16 mouse cellular contexts compared by ENCODE assay signal in genomic region chr15:83996864-83997263, GRCm38 (mm10).
A peak's percentile ranks its signal among the peaks of the same experiment; 100 is the strongest.
DNase-seq lines count a peak whose midpoint lies in the region; ATAC-seq and TF ChIP-seq lines count a peak whose summit lies in the region.
"Had no signal": no experiment of that assay in that cellular context is flagged by ENCODE, and none has a peak within 500 bp of the region (broad histone marks: within the 10 kb centered on the region; RNA-seq: fewer than 3 reads in every experiment).

No protein-coding gene starts in this region.

- peaks cover 31% of the 10 kb centered on the region for H3K4me1 ChIP-seq in hindbrain, embryonic 13.5 days (replicated peaks)
- H3K4me1 ChIP-seq in hindbrain, embryonic 10.5 days (replicated peaks) = peaks cover 29% of the 10 kb centered on the region
- peaks cover 40% of the 10 kb centered on the region for H3K4me1 ChIP-seq in neural tube, embryonic 13.5 days (replicated peaks)
- 0 out of 2 replicates have a peak, but pooled peaks cover 5% of the 10 kb centered on the region for H3K4me1 ChIP-seq in hindbrain, postnatal 0 days (ENCODE audit: insufficient read depth, low read length)
- H3K4me1 ChIP-seq in thymus, adult 2 months (replicated peaks; ENCODE audit: control insufficient read depth, insufficient read depth, low read length) = no peaks in the 10 kb centered on the region
- H3K4me1 ChIP-seq: liver, embryonic 15.5 days had no signal

- no peaks in the 10 kb centered on the region for H3K36me3 ChIP-seq in hindbrain, embryonic 13.5 days
- H3K36me3 ChIP-seq in hindbrain, embryonic 10.5 days = no peaks in the 10 kb centered on the region
- H3K36me3 ChIP-seq in neural tube, embryonic 13.5 days = no peaks in the 10 kb centered on the region
- H3K36me3 ChIP-seq in hindbrain, postnatal 0 days (ENCODE audit: insufficient read depth, low read length) = no peaks in the 10 kb centered on the region
- no peaks in the 10 kb centered on the region for H3K36me3 ChIP-seq in thymus, adult 2 months (ENCODE audit: control insufficient read depth, insufficient read depth, low read length)
- H3K36me3 ChIP-seq: G1E; intestine, embryonic 15.5 days; limb, embryonic 12.5 days; liver, embryonic 15.5 days had no signal

- H3K9ac ChIP-seq in hindbrain, embryonic 13.5 days = 0 out of 2 replicates have a peak overlapping the region, but pooled peaks have one; percentile 20
- peak overlapping the region; percentile 31; the same call in 1 of the 2 replicates for H3K9ac ChIP-seq in neural tube, embryonic 13.5 days
- no peak overlapping the region for H3K9ac ChIP-seq in hindbrain, postnatal 0 days (replicated peaks; ENCODE audit: low read length)
- H3K9ac ChIP-seq: intestine, embryonic 15.5 days; limb, embryonic 12.5 days; liver, embryonic 15.5 days had no signal

- no peak overlapping the region for H3K4me3 ChIP-seq in hindbrain, embryonic 13.5 days
- H3K4me3 ChIP-seq in hindbrain, embryonic 10.5 days = no peak overlapping the region
- no peak overlapping the region for H3K4me3 ChIP-seq in neural tube, embryonic 13.5 days
- H3K4me3 ChIP-seq in hindbrain, postnatal 0 days (ENCODE audit: low read length) = no peak overlapping the region
- no peak overlapping the region for H3K4me3 ChIP-seq in thymus, adult 2 months (ENCODE audit: control insufficient read depth, insufficient read depth, low read length)
- H3K4me3 ChIP-seq: erythroblast, embryonic 14.5 days; heart, adult 2 months; intestine, embryonic 15.5 days; limb, embryonic 12.5 days; liver, embryonic 15.5 days had no signal

- DNase-seq in hindbrain, embryonic 10.5 days (ENCODE audit: low spot score) = no peak
- no peak for DNase-seq in neural tube, embryonic 10.5 days (ENCODE audit: extremely low spot score, low spot score)
- DNase-seq in hindbrain, postnatal 0 days (ENCODE audit: low spot score) = peak; percentile 56
- DNase-seq in thymus, adult 2 months = no peak
- no peak for DNase-seq in gastrocnemius, postnatal 25 days
- DNase-seq: adrenal gland, postnatal 36 days; right cerebral cortex, adult 18-20 months had no signal

- H3K27me3 ChIP-seq in hindbrain, embryonic 13.5 days = 0 out of 2 replicates have a peak, but pooled peaks cover 21% of the 10 kb centered on the region
- peaks cover 31% of the 10 kb centered on the region for H3K27me3 ChIP-seq in hindbrain, embryonic 10.5 days (ENCODE audit: insufficient read depth, poor library complexity, severe bottlenecking)
- peaks cover 9% of the 10 kb centered on the region for H3K27me3 ChIP-seq in neural tube, embryonic 13.5 days
- no peaks in the 10 kb centered on the region for H3K27me3 ChIP-seq in hindbrain, postnatal 0 days (ENCODE audit: insufficient read depth, low read length)
- H3K27me3 ChIP-seq in thymus, adult 2 months (ENCODE audit: control insufficient read depth, insufficient read depth, low read length) = no peaks in the 10 kb centered on the region
- H3K27me3 ChIP-seq: intestine, embryonic 15.5 days; liver, embryonic 15.5 days had no signal

- peak overlapping the region; percentile 77 for H3K27ac ChIP-seq in hindbrain, embryonic 13.5 days
- no peak overlapping the region for H3K27ac ChIP-seq in hindbrain, embryonic 10.5 days
- H3K27ac ChIP-seq in neural tube, embryonic 13.5 days (replicated peaks) = peak overlapping the region; percentile 83
- H3K27ac ChIP-seq in hindbrain, postnatal 0 days = no peak overlapping the region
- no peak overlapping the region for H3K27ac ChIP-seq in thymus, adult 2 months (ENCODE audit: control insufficient read depth, insufficient read depth, low read length)
- H3K27ac ChIP-seq: gastrocnemius, adult 2 months; heart, adult 2 months; intestine, embryonic 15.5 days; limb, embryonic 12.5 days; liver, embryonic 15.5 days had no signal

- H3K9me3 ChIP-seq in hindbrain, embryonic 13.5 days = no peaks in the 10 kb centered on the region
- H3K9me3 ChIP-seq in hindbrain, embryonic 10.5 days = 0 out of 2 replicates have a peak, but pooled peaks cover 4% of the 10 kb centered on the region
- H3K9me3 ChIP-seq in neural tube, embryonic 13.5 days = 0 out of 2 replicates have a peak, but pooled peaks cover 3% of the 10 kb centered on the region
- no peaks in the 10 kb centered on the region for H3K9me3 ChIP-seq in hindbrain, postnatal 0 days (ENCODE audit: low read length)
- H3K9me3 ChIP-seq: intestine, embryonic 15.5 days; liver, embryonic 15.5 days had no signal

- ATAC-seq in hindbrain, embryonic 13.5 days (ENCODE audit: low FRiP score) = no peak
- peak; percentile 49 for ATAC-seq in neural tube, embryonic 13.5 days (ENCODE audit: low read depth)
- no peak for ATAC-seq in hindbrain, postnatal 0 days
- ATAC-seq: intestine, embryonic 15.5 days had no signal

- 0 out of 2 replicates have a peak, but pooled peaks have one; percentile 16 for TF ChIP-seq CTCF in hindbrain, postnatal 0 days (IDR thresholded peaks at IDR 0.05; ENCODE audit: low read depth)
- TF ChIP-seq CTCF in thymus, adult 2 months (IDR thresholded peaks at IDR 0.05; ENCODE audit: borderline replicate concordance, control insufficient read depth, extremely low read depth, insufficient read depth, low read length, poor library complexity) = no peak

- 47% methylated on average over 7 of the region's 7 CpGs for WGBS in hindbrain, embryonic 13.5 days
- WGBS in hindbrain, embryonic 10.5 days = 60% methylated on average over 7 of the region's 7 CpGs
- 23% methylated on average over 7 of the region's 7 CpGs for WGBS in neural tube, embryonic 13.5 days
- 24% methylated on average over 7 of the region's 7 CpGs for WGBS in hindbrain, postnatal 0 days
- 82% methylated on average over 7 of the region's 7 CpGs for WGBS in thymus, adult 2 months

- TF ChIP-seq POLR2A in thymus, adult 2 months (IDR thresholded peaks at IDR 0.05; ENCODE audit: control insufficient read depth, extremely low read depth, insufficient read depth, low read length, poor library complexity) = no peak

- H3K4me2 ChIP-seq in hindbrain, embryonic 13.5 days = no peak overlapping the region
- no peak overlapping the region for H3K4me2 ChIP-seq in neural tube, embryonic 13.5 days
- no peak overlapping the region for H3K4me2 ChIP-seq in hindbrain, postnatal 0 days (ENCODE audit: low read depth, low read length)
- H3K4me2 ChIP-seq: intestine, embryonic 15.5 days; limb, embryonic 12.5 days; liver, embryonic 15.5 days had no signal

Comparison
In these comparisons a context has a peak if more than half of its experiments do, and no peak if none do; other contexts are left out.
1. H3K27ac ChIP-seq: peak in hindbrain, embryonic 13.5 days (single experiment) and neural tube, embryonic 13.5 days (single experiment); none in hindbrain, embryonic 10.5 days (single experiment), hindbrain, postnatal 0 days (single experiment) and thymus, adult 2 months (single experiment).